Mouse (Mus musculus): ENCODE measurements around the gene Gm47995.

Gene Gm47995

GRCm38 (mm10) chr1:151228320-151228989, 30.2 kb downstream of the Gm47995 start:
- no peak for DNase-seq (ENCODE audit: low spot score in 2 of 2)

DNA sequence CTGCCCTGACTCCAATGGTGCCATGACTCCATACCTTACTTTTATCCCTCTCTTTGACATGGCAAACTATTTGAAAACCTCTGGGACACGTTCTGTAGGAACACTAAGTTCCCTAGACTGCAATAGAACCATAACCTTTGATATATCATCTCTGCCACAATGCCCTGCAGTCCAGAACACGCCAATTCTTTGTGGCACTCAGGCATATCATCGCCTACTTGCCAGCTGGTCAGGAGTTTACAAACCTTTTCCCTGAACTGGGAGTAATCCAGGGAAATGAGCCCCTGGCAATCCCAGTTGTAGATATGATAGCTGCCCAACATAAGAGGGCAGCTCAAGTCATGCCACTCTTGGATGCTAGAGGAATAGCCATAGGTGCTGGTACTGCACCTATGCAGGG, 34.1 kb downstream of the Gm47995 start:
- DNase-seq (ENCODE audit: low spot score in 2 of 2): no peak

DNA sequence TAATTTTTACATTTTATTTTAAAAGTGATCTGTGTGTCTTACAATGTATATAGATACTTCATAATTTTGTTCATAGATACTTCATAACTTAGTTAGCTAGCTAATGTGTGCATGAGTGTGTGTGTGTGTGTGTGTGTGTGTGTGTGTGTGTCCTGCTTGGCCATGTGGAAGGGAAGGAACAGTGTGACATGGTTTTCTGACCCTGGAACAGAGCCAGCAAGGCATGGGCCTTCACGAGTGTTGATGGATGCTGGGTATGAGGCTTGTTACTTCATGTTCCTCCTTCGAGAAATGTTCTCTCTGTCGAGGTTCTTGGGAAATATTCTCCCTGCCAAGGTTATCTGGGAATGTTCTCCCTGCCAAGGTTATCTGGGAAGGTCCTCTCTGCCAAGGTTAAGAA, 35.5 kb downstream of the Gm47995 start:
- no peak for DNase-seq (ENCODE audit: low spot score in 2 of 2)

GRCm38 (mm10) chr1:151235574-151235973, 37.3 kb downstream of the Gm47995 start:
- DNase-seq (ENCODE audit: low spot score in 2 of 2): no peak

DNA sequence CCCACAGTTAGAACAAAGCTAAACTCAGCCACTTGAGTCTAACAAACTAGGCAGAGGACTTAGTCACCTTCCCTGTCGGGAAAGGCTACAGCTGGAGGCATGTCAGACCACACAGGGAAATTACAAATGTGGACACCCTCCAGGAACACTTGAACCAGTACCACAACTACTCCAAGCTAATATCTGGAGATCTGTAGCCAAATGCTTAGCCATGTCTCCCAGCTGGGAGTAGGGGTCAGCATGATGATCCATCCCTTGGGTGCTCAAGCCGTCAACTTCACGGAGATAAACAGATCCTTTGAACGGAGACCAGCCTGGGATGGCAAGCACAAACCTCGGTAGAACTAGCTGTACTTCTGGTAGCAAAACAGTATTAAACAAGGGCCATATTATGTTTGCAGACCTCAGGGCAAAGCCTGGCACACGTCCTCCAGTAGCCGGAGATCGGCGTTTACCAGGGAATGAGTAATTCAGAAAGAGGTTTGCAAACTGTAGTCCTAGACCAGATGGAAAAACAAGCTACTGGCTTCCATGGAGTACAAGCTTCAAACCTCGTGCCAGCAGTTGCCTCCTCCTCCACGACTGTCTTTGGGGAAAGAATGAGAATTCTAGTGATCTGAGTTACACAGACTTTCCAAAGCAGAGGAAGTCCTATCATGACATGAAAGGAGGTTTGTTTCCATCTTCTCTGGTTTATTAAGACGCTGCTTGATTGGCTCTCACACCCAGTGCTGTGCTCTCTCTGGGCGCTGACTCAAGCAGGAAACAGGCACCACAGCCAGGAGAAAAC, 38.1 kb downstream of the Gm47995 start:
- DNase-seq (ENCODE audit: low spot score in 2 of 2): peak; percentile 26 to 40

DNA sequence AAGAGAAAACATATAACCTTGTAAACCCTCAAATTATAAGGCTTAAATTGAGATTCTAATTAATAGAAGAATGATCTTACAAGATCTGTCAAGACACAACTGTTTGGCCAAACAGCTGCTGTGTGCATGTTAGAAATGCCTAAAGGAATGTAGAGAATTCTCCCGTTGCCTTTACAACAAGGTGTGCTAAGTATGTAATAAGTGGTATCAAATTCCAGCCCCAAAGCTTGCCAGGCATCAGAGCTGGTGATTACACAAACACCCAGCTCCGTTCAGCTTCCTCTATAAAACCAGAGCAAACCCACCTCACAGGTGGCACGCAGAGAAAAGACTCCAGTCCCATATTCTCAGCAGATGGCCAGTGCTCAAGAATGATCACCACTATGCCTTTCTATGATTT, 39.5 kb downstream of the Gm47995 start:
- no peak for DNase-seq (ENCODE audit: low spot score in 2 of 2)

DNA sequence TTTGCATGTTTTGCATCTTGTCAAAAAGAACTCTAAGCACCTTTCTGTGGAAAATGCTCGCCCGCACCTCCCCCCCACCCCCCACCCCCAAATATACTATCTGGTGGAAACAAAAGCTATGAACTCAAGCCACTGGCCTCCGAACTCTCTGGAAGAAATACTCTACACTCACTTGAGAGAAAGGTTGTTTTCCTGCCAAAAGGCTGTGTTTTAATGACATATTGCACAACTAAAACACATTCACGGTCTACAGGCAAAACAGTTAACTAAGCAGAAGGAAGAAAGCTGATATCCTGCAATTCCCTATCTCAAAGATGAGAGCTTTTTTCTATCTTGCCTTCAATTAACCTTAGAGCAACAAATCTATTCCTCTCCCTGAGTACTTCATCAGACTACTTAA, 45.1 kb downstream of the Gm47995 start:
- no peak for DNase-seq (ENCODE audit: low spot score in 2 of 2)

DNA sequence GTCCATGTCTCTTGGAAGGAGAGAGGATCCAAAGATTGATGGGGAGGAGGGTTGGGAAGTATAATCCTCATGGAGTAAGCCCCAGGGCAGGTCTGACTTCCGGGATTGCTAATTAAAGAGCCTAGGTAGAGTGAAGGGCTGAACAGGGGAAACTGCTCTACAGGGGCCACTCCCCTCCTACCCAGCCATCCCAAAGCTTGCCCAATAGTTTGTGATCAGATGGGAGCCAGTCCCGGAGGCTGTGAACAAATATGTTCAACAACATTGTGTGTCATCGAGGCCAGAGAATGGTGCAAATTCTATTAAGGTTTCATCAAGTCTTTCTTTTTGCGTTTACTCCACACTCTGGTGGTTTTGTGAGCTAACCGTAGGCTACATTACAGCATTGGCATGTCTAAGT, 45.8 kb downstream of the Gm47995 start:
- DNase-seq (ENCODE audit: low spot score in 2 of 2): no peak

- no peak for DNase-seq (ENCODE audit: low spot score in 2 of 2)
These were observed 46.5 kb downstream of the Gm47995 start for GRCm38 (mm10) chr1:151244761-151245160.

GRCm38 (mm10) chr1:151245165-151245564, 46.9 kb downstream of the Gm47995 start:
- no peak for DNase-seq (ENCODE audit: low spot score in 2 of 2)

DNA sequence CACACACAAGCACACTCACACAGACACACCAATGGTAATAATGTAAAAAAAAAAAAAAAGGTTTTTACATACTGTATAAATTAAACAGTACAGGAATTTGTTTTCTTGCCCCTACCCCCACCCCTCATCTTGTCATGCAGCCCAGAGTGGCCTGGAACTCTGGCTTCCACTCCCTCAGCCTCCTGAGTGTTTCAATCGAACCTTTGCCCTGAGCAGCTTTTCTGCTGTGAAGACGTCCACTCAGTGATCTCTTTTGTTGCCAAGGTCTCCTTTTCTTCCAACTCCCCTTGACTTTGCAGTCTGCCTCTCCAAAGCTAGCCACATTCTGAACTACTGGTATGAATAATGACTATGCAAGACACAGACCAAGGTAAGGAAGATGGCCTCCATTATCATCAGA, 47.6 kb downstream of the Gm47995 start:
- no peak for DNase-seq (ENCODE audit: low spot score in 2 of 2)
